Mouse (Mus musculus) lung, embryonic 14.5 days (tissue): ENCODE data around the gene Bmp4. TPM values are rescaled to one million over a fixed set of nuclear protein-coding genes. Genes with fewer than 3 reads are reported as not detected.

Experiments
- ATAC-seq: fragments of 200-750 bp; cut with Nextera tagmentation; 2 replicates; pipeline ENCODE4 v1.8.0; 2017; ENCODE audit warnings: mild to moderate bottlenecking, moderate TSS enrichment, moderate library complexity; ENCODE audit not compliant: insufficient read depth
- DNase-seq: peaks from one replicate; pipeline ENCODE4 v3.0.0-alpha.2; 2015
- H3K27ac ChIP-seq: fragments of 300-500 bp; sonication (generic); 2 replicates; pipeline ENCODE4 v1.5.1; 2014; ENCODE audit warnings: low read depth, mild to moderate bottlenecking, moderate library complexity
- H3K27me3 ChIP-seq: fragments of 300-500 bp; sonication (generic); 2 replicates; pipeline ENCODE4 v1.6.1; 2014; ENCODE audit warnings: low read length, control low read depth; ENCODE audit not compliant: insufficient read depth
- H3K36me3 ChIP-seq: fragments of 300-500 bp; sonication (generic); 2 replicates; pipeline ENCODE4 v1.6.1; 2014; ENCODE audit warnings: control low read depth; ENCODE audit not compliant: insufficient read depth
- H3K4me1 ChIP-seq: fragments of 300-500 bp; sonication (generic); 2 replicates; pipeline ENCODE4 v1.6.1; 2014; ENCODE audit warnings: antibody characterized with exemption, control low read depth; ENCODE audit not compliant: insufficient read depth
- H3K4me2 ChIP-seq: fragments of 300-500 bp; sonication (generic); 2 replicates; pipeline ENCODE4 v1.6.1; 2014; ENCODE audit warnings: mild to moderate bottlenecking
- H3K4me3 ChIP-seq: fragments of 300-500 bp; sonication (generic); 2 replicates; pipeline ENCODE4 v1.5.1; 2014; ENCODE audit warnings: low read depth, low read length
- H3K9ac ChIP-seq: fragments of 300-500 bp; sonication (generic); 2 replicates; pipeline ENCODE4 v1.6.1; 2014
- H3K9me3 ChIP-seq: fragments of 300-500 bp; sonication (generic); 2 replicates; pipeline ENCODE4 v1.6.1; 2016; ENCODE audit warnings: low read depth, low read length, control low read depth
- CTCF ChIP-seq: IDR thresholded peaks from 2 replicates; pipeline ENCODE4 v1.5.1; 2016; ENCODE audit warnings: antibody characterized with exemption, low read depth
- WGBS: fragments of 180-500 bp; shearing (Covaris S2); extraction: QIAGEN DNeasy Blood & Tissue Kit; methylation state at CpG from one replicate; pipeline ENCODE4 v1.1.7; 2014; 5-methylcytosine and 5-hydroxymethylcytosine counted together
- polyA plus RNA-seq: library from polyadenylated mRNA; unstranded; fragments of >200 nt; fragmentation: Nextera tagmentation; extraction: Ambion mirVana; gene quantifications from 2 replicates; pipeline ENCODE4 v1.2.1, GENCODE M21; 2014

Bmp4 gene
- polyA plus RNA-seq, 1 experiment from 2014 or later: 62.0 TPM

- Histone ChIP-seq H3K36me3 (no peaks in the 10 kb centered on the region), H3K9ac (no peak overlapping the region), H3K9me3 (no peaks in the 10 kb centered on the region), H3K4me1 (no peaks in the 10 kb centered on the region), H3K4me2 (no peak overlapping the region), H3K27me3 (no peaks in the 10 kb centered on the region), H3K4me3 (no peak overlapping the region), H3K27ac (no peak overlapping the region)
- ATAC-seq (no peak), DNase-seq (no peak)
- TF ChIP-seq CTCF: no peak
- WGBS: 74% methylated on average over 15 of the region's 15 CpGs
These were observed 28.1 kb upstream of the Bmp4 start for GRCm38 (mm10) chr14:46418371-46419097.

GRCm38 (mm10) chr14:46412497-46413000 lies 22.1 kb upstream of the Bmp4 start:
- TF ChIP-seq CTCF: no peak
- Histone ChIP-seq H3K9me3 (no peaks in the 10 kb centered on the region), H3K4me1 (no peaks in the 10 kb centered on the region), H3K27ac (no peak overlapping the region), H3K27me3 (no peaks in the 10 kb centered on the region), H3K4me3 (no peak overlapping the region), H3K36me3 (no peaks in the 10 kb centered on the region), H3K4me2 (no peak overlapping the region), H3K9ac (no peak overlapping the region)
- DNase-seq: no peak
- ATAC-seq: no peak
- 69% methylated on average over 7 of the region's 7 CpGs for WGBS

- WGBS: 64% methylated on average over 4 of the region's 4 CpGs
- no peaks in the 10 kb centered on the region for H3K4me1 ChIP-seq
- no peak for ATAC-seq
These were observed 20.2 kb upstream of the Bmp4 start for GRCm38 (mm10) chr14:46410557-46411120.

GRCm38 (mm10) chr14:46409016-46409415 lies 18.5 kb upstream of the Bmp4 start:
- H3K4me1 ChIP-seq: no peaks in the 10 kb centered on the region
- H3K27me3 ChIP-seq: no peaks in the 10 kb centered on the region
- ATAC-seq (no peak), DNase-seq (peak; percentile 24)
- H3K4me2 ChIP-seq: no peak overlapping the region
- no peaks in the 10 kb centered on the region for H3K36me3 ChIP-seq
- H3K4me3 ChIP-seq: no peak overlapping the region
- no peak for TF ChIP-seq CTCF
- H3K27ac ChIP-seq: no peak overlapping the region
- no peak overlapping the region for H3K9ac ChIP-seq
- no peaks in the 10 kb centered on the region for H3K9me3 ChIP-seq
- WGBS: 66% methylated on average over 10 of the region's 10 CpGs

More at GRCm38 (mm10) chr14:46410557-46411120, 20.2 kb upstream of the Bmp4 start:
- Histone ChIP-seq H3K9me3 (no peaks in the 10 kb centered on the region), H3K27me3 (no peaks in the 10 kb centered on the region), H3K4me2 (no peak overlapping the region), H3K9ac (no peak overlapping the region), H3K4me3 (no peak overlapping the region), H3K36me3 (no peaks in the 10 kb centered on the region), H3K27ac (no peak overlapping the region)
- TF ChIP-seq CTCF: no peak
- DNase-seq: no peak

GRCm38 (mm10) chr14:46408319-46408718 lies 17.9 kb upstream of the Bmp4 start:
- no peaks in the 10 kb centered on the region for H3K36me3 ChIP-seq
- no peak overlapping the region for H3K4me2 ChIP-seq
- TF ChIP-seq CTCF: no peak

GRCm38 (mm10) chr14:46399925-46400324 lies 9.5 kb upstream of the Bmp4 start:
- Histone ChIP-seq H3K4me2 (no peak overlapping the region), H3K4me3 (no peak overlapping the region), H3K27me3 (peaks cover 23% of the 10 kb centered on the region), H3K4me1 (no peaks in the 10 kb centered on the region), H3K9me3 (no peaks in the 10 kb centered on the region), H3K9ac (no peak overlapping the region), H3K36me3 (no peaks in the 10 kb centered on the region), H3K27ac (no peak overlapping the region)
- WGBS: 68% methylated on average over 2 of the region's 2 CpGs
- ATAC-seq (no peak), DNase-seq (no peak)
- no peak for TF ChIP-seq CTCF

More at GRCm38 (mm10) chr14:46408319-46408718, 17.9 kb upstream of the Bmp4 start:
- Histone ChIP-seq H3K4me1 (no peaks in the 10 kb centered on the region), H3K27ac (no peak overlapping the region), H3K27me3 (no peaks in the 10 kb centered on the region), H3K4me3 (no peak overlapping the region), H3K9me3 (no peaks in the 10 kb centered on the region), H3K9ac (no peak overlapping the region)
- WGBS: 70% methylated on average over 3 of the region's 3 CpGs
- no peak for ATAC-seq
- DNase-seq: no peak

- no peaks in the 10 kb centered on the region for H3K9me3 ChIP-seq
- H3K4me1 ChIP-seq: no peaks in the 10 kb centered on the region
- 5% methylated on average over 27 of the region's 27 CpGs for WGBS
- peak overlapping the region; percentile 28 for H3K4me3 ChIP-seq
- H3K9ac ChIP-seq: 0 out of 2 replicates have a peak overlapping the region, but pooled peaks have one; percentile 13
- no peaks in the 10 kb centered on the region for H3K36me3 ChIP-seq
- DNase-seq: peak; percentile 43
- TF ChIP-seq CTCF: no peak
- H3K27me3 ChIP-seq: peaks cover 23% of the 10 kb centered on the region
- no peak overlapping the region for H3K27ac ChIP-seq
- peak; percentile 69 for ATAC-seq
- peak overlapping the region; percentile 61 for H3K4me2 ChIP-seq
These were observed 7.7 kb upstream of the Bmp4 start for GRCm38 (mm10) chr14:46398091-46398695.
